Mouse (Mus musculus) frontal cortex, adult (tissue): ENCODE measurements around the gene Fgfr2.

Experiments used
- ATAC-seq: cut with Nextera tagmentation; 2 replicates; pipeline ENCODE4 v1.9.2; 2017; ENCODE audit warnings: mild to moderate bottlenecking, moderate library complexity, mixed read lengths; ENCODE audit not compliant: low TSS enrichment

The Fgfr2 gene

GRCm38 (mm10) chr7:132179049-132179448 is 944.1 kb downstream of the Fgfr2 start:
- ATAC-seq = no peak

DNA sequence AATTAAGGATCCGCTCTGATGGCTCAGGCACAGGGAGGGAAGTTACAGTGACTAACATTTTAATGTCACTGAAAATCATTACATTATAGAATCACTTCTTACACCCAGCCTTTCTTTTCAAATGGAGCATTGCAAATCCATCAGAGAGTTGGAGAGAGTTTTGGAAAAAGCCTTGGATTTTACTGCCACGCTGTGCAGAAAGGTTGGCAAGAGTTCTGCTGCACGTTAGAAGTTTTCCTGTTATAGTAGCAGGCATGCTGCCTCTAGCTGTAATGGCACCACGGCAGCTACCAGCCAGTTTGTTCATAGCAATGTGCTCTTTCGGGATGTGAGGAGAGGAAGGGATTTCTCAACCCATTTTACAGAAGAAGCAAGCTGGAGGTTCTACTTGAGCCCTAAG is 948.4 kb downstream of the Fgfr2 start:
- peak; percentile 74 for ATAC-seq

DNA sequence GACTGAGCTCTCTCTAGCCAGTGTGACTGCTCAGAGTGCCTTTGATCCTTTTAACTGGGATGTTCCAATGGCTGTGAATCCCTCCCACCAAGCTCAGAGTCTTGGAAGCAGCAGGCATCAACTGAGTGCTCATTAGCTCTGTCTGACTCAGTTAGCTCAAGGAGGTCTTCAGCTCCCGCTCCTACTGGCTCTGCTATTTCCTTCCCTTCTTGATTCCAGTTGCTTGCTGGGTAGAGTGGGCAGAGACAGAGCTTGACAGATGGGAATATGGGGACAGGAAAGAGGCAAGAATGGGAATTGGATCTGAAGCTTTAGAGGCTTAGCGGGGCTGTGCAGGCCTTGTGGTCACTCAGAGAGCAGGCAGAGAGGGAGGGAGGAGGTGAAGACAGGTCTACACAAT is 948.9 kb downstream of the Fgfr2 start:
- ATAC-seq = peak; percentile 36; the same call in 1 of the 2 replicates

DNA sequence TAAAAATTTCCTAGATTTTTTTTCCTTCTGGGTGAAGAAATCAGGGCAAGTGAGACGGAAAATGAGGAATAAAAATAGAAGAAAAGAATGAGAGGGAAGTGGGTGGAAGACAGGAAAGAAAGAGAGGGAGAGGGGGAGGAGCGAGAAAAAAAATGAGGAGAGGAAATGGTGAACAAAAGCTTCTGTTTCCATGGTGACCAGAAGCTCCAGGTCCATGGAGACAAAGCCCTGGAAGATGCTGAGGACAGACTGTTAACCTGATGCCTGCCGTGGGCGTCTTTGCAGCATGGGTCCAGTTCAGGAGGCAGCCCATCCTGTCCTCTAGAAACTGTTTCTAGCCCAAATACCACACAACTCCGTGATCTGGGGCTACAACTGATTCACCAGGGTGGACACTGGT is 950.9 kb downstream of the Fgfr2 start:
- ATAC-seq = peak; percentile 62

GRCm38 (mm10) chr7:132171716-132172115 is 951.4 kb downstream of the Fgfr2 start:
- 0 out of 2 replicates have a peak, but pooled peaks have one; percentile 18 for ATAC-seq

DNA sequence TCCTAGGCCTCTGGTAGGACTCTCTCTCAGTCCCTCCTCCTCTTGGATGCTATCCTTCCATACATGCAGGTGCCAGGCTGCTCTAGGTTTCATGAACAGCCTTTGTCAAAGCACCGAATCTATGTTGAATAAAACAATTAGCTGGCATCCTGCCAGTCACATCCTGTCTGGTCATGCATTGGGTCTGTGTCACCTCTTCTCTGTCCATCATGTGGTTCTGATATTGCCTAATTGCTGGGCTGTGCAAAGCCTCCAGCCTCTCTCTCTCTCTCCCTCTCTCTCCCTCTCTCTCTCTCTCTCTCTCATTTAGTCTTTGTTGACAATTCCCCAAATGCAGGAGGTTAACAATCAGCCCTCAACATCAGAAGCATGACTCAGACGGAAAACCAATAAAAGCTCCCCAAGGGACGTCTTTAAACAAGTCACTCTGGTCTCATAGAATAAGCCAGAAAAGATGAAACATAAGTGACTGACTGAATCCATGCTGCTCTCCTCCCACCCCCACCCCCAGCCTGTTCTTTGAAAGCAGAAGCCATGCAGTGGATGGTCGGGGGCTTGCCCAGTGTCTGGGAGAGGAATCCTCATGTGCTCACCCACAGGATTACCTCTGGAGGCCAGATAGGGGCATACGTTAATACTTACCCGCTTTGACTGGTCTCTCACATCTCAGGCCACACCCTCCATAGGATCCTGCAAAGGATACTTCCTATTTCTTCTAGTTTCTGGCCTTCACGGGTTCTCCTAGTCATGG is 953.6 kb downstream of the Fgfr2 start:
- ATAC-seq = no peak

- ATAC-seq = no peak
Measured at GRCm38 (mm10) chr7:132167239-132167638, 955.9 kb downstream of the Fgfr2 start.

GRCm38 (mm10) chr7:132162254-132162653 is 960.9 kb downstream of the Fgfr2 start:
- ATAC-seq = no peak

DNA sequence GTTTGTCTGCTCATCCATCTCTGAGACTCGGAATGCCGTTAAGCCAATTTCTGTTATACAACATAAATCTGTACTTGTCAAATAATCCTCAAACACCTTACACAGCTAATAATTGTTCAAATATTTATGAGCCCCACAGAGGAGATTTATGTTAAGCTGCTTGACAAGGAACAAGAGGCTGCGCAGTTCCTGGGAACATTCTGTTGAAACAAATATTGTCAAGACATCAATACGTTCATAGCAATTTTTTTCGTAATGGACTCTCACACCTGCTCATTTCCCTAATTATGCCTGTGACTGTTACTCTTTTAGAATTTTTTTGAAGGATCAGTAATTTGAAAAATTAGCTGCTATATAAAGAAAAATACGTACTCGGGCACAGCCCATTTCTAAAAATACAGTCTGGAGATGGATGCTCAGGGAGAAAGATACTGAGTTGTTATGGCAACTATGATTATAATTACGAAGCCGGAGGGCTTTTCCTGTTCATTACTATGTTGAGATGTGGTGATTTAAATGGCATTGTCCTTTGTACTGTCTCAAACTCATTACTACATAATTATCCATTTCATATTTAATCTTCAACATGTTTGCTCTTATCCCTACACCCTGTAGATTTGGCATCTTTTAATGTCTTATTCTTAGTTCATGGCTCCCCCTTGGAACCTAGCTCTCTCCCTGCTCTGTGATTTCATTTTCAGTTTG is 964.7 kb downstream of the Fgfr2 start:
- no peak for ATAC-seq

DNA sequence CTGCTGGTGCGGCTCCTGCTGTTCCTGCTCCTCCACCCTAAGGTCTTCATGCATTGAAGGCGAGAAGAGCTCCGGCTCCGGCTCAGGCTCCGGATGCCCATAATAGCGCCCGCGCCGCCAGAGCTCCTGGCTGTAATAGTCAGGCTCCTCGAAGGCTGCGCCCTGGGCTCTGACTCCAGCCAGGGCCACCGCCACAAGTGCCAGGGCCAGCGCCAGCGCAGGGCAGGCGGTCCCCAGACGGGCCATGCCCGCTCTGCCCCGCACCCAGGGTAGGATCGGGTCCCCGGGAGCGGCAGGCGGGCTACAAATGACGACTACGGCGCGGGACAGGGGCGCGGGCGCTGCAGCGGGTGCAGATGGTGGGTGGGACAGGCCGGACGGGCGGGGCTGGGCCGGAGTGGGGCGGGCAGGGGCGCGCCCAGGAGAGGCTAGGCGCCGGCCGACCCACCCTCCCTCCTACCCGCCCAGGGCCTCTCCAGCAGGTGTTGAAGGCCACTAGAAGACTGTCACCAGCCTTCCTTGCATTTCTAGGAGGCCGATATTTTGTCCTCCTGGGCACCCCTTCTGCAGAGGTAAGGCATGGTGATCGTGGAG is 968.7 kb downstream of the Fgfr2 start, which contains the start of gene Cpxm2:
TSS of gene Cpxm2 (minus strand) at position 372 of the 594 bp plus-strand sequence.
- ATAC-seq = no peak

GRCm38 (mm10) chr7:132153725-132154147 is 969.4 kb downstream of the Fgfr2 start:
- peak; percentile 80 for ATAC-seq

GRCm38 (mm10) chr7:132145227-132145800 is 977.8 kb downstream of the Fgfr2 start:
- ATAC-seq = no peak

DNA sequence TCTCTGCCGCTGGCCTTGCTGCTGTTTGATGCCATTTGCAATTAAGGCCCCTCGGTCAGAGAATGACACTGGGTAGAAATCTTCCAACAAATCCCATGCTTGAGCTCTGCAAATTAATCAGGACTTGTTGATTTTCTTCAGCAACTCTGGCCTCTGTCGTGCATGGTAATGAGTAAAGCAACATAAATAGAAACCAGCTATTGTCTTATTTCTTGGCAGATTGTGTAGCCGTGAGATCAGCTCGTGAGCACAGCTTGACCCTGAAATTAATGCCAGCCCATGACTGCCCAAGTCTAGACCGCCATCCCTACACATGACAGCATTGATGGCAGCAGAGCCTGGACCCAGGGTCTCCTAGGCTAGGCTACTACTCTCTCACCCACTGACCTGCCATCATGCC is 994.5 kb downstream of the Fgfr2 start:
- ATAC-seq = no peak

DNA sequence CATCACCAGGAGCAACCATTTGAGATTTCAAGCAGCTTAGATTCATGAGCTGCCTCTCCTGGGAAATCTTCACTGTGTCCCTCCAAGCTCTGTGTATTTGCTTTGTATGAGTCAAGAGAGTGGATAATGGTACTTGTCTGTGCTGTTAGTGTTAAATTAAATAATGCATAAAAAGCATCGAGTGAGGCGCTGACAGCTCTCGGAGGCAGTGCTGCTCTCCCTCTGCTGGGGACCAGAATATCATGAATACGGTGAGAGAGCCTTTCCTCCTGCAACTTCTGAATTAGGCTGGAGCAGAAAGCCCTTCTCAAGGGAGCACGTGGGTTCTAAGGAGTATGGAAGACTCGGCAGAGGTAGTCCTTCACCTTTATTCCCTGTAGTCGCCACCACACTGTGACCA is 998.2 kb downstream of the Fgfr2 start:
- peak; percentile 59; the same call in 1 of the 2 replicates for ATAC-seq

GRCm38 (mm10) chr7:132123211-132123610 is 999.9 kb downstream of the Fgfr2 start:
- ATAC-seq = no peak

DNA sequence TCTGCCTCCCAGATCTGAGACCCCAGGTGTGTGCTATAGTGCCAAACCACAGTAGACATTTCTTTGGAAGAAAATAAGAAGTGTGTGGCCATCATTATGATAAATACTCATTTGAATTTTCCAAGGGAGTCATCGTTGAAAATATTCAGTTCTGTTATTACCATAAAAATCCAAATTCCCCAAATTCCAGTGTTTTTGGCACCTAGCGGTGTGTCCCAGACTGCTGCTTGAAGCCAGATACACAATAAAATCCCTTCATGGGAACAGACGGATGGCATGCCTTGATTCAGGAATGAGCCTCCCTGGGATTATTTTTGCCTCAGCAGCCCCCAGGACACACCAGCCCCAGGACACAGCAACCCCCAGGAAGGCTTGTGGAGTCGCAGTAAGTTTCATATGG is 1003.3 kb downstream of the Fgfr2 start:
- ATAC-seq = no peak

- ATAC-seq = no peak
Measured at GRCm38 (mm10) chr7:132111770-132112169, 1011.4 kb downstream of the Fgfr2 start.

DNA sequence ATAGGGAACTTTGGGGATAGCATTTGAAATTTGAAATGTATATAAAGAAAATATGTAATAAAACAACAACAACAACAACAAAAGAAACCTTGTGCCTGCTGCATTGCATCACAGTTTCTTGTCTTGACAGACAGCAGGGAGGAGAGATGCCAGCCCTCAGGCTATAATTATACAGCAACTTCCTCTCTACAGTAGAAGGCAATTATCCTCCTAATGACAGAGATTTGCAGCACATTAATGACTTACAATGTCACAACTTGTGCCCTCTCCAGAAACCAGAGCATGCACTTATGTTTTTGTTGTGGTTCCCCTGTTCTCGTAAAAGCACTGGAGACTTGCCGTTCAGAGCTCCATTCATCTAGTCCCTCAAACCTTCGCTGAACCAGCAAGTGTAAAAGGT is 1012.8 kb downstream of the Fgfr2 start:
- no peak for ATAC-seq

DNA sequence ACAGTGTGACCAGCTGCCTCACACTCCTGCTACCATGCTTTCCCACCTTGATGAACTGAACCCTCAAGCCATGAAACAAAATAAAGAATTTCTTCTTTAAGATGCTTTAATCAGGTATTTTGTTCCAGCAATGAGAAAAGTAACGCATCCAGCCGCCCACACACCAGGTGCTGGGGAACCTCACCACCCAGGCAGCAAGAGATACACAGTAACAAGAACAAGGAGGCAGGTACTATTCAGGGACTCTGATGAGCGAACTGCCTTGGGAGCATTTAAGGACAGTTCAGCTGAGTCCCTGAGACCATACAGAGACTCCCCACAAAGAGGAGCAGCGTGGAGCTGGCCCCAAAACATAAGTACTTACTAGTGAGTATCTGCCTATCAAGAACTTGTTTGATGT is 1016.3 kb downstream of the Fgfr2 start:
- ATAC-seq = peak; percentile 67; the same call in 1 of the 2 replicates

DNA sequence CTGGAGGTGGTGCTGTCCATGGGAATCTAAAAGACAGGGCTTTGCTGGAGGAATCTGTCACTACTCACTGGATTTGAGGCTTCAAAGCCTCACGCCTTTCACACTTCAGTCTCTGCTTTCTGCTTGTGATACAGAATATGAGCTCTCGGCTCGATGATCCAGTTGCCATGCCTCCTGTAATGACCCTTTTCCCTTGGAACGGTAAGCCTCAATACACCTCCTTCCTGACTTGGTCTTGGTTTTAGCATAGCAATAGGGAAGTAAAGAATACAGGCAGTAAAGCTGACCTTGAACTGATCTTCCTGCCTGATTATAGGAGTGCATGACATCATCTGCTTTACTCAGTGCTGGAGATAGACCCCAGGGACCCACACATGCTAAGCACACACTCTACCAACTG is 1017.8 kb downstream of the Fgfr2 start:
- ATAC-seq = no peak

- no peak for ATAC-seq
Measured at GRCm38 (mm10) chr7:132098441-132098840, 1024.7 kb downstream of the Fgfr2 start.

GRCm38 (mm10) chr7:132094666-132095065 is 1028.5 kb downstream of the Fgfr2 start:
- ATAC-seq = no peak
